Mouse (Mus musculus) kidney, adult 2 months (tissue): ENCODE measurements around the gene Trim61.

ENCODE experiments used
- CTCF ChIP-seq: fragments of 200-500 bp; conservative IDR thresholded peaks from 2 replicates; pipeline ENCODE4 v1.5.1; 2011; ENCODE audit warnings: low read depth, mild to moderate bottlenecking, control low read depth, low read length, moderate library complexity, mixed read lengths; ENCODE audit not compliant: insufficient read depth, insufficient read length
- POLR2A ChIP-seq: fragments of 200-500 bp; IDR thresholded peaks from one replicate; pipeline ENCODE4 v1.6.1; 2011; ENCODE audit warnings: low read depth, low read length, control low read depth

- TF ChIP-seq CTCF (no peak), POLR2A (no peak)
Measured at GRCm38 (mm10) chr8:65064071-65064470, 45.7 kb upstream of the Trim61 start.
